Mouse (Mus musculus) CH12.LX (cell line): ENCODE measurements around the gene Cacna1c. TPM values are rescaled to one million over a fixed set of nuclear protein-coding genes. Genes with fewer than 3 reads are reported as not detected.

Experiments
- DNase-seq: peaks from one replicate; pipeline ENCODE4 v3.0.0-alpha.2; 2013; ENCODE audit errors: extremely low read depth
- H3K27ac ChIP-seq: 2 replicates; pipeline ENCODE4 v1.5.1; 2012; ENCODE audit warnings: low read depth, mild to moderate bottlenecking, control low read depth, moderate library complexity; ENCODE audit not compliant: insufficient read depth
- H3K27me3 ChIP-seq: replicated peaks from 2 replicates; pipeline ENCODE3; 2012; ENCODE audit warnings: inconsistent platforms
- H3K36me3 ChIP-seq, 2 experiments: replicated peaks in 1 of 2; 2 replicates each; pipeline versions ENCODE3 to v1.6.1; 2012; ENCODE audit warnings: inconsistent platforms in 1 of 2, low read length in 1 of 2, mild to moderate bottlenecking in 1 of 2, mixed read lengths in 1 of 2, moderate library complexity in 1 of 2; ENCODE audit not compliant: control insufficient read depth in 1 of 2, insufficient read depth in 1 of 2
- H3K4me1 ChIP-seq, 2 experiments: 2 replicates each; pipeline ENCODE4 v1.6.1; 2012; ENCODE audit warnings: inconsistent platforms in 1 of 2, moderate library complexity in 1 of 2; ENCODE audit not compliant: insufficient read depth in 2 of 2, control insufficient read depth in 1 of 2
- H3K4me2 ChIP-seq: 2 replicates; pipeline ENCODE4 v1.6.1; 2012; ENCODE audit warnings: low read depth, mild to moderate bottlenecking, control low read depth; ENCODE audit not compliant: poor library complexity, insufficient read depth, severe bottlenecking
- H3K4me3 ChIP-seq, 3 experiments: fragments of 150-350 bp in 1 of 3; sonication (generic) in 1 of 3; replicated peaks in 1 of 3; 2 replicates each; pipeline versions ENCODE3 to v1.5.1; 2011 to 2012; ENCODE audit warnings: low read depth in 2 of 3, low read length in 2 of 3, mild to moderate bottlenecking in 2 of 3, moderate library complexity in 2 of 3, control low read depth in 1 of 3, improper control_type of control experiment in 1 of 3, inconsistent platforms in 1 of 3, mixed read lengths in 1 of 3; ENCODE audit not compliant: poor library complexity in 1 of 3
- H3K79me2 ChIP-seq: replicated peaks from 2 replicates; pipeline ENCODE4 v1.6.1; 2012; ENCODE audit warnings: mild to moderate bottlenecking, moderate library complexity; ENCODE audit not compliant: control insufficient read depth, poor library complexity, insufficient read depth, severe bottlenecking; ENCODE audit errors: extremely low read depth
- H3K9ac ChIP-seq: 2 replicates; pipeline ENCODE4 v1.6.1; 2012; ENCODE audit warnings: low read depth, mild to moderate bottlenecking, control low read depth, moderate library complexity; ENCODE audit not compliant: insufficient read depth
- H3K9me3 ChIP-seq: replicated peaks from 2 replicates; pipeline ENCODE3; 2012; ENCODE audit warnings: low read length, inconsistent platforms, mixed read lengths
- CHD1 ChIP-seq: IDR thresholded peaks from 2 replicates; pipeline ENCODE4 v1.6.1; 2012; ENCODE audit warnings: low read depth, low read length, improper control_type of control experiment, inconsistent platforms
- CTCF ChIP-seq, 2 experiments: IDR thresholded peaks in 1 of 2; conservative IDR thresholded peaks in 1 of 2; 2 replicates each; pipeline ENCODE4 v1.5.1; 2011 to 2012; ENCODE audit warnings: low read depth in 2 of 2, low read length in 2 of 2, improper control_type of control experiment in 1 of 2, inconsistent platforms in 1 of 2, mild to moderate bottlenecking in 1 of 2, moderate library complexity in 1 of 2
- E2F4 ChIP-seq: IDR thresholded peaks from 2 replicates; pipeline ENCODE4 v1.6.1; 2011; ENCODE audit warnings: low read depth, low read length, improper control_type of control experiment; ENCODE audit not compliant: insufficient replicate concordance
- GABPA ChIP-seq: IDR thresholded peaks from 2 replicates; pipeline ENCODE4 v1.6.1; 2012; ENCODE audit warnings: low read depth, low read length, improper control_type of control experiment, inconsistent platforms; ENCODE audit not compliant: insufficient replicate concordance
- HCFC1 ChIP-seq: IDR thresholded peaks from 2 replicates; pipeline ENCODE4 v1.6.1; 2012; ENCODE audit warnings: low read depth, mild to moderate bottlenecking, inconsistent platforms, low read length, improper control_type of control experiment
- IRF4 ChIP-seq: IDR thresholded peaks from 2 replicates; pipeline ENCODE4 v1.6.1; 2014; ENCODE audit warnings: low read depth, mild to moderate bottlenecking, inconsistent platforms, low read length, improper control_type of control experiment
- JUND ChIP-seq: conservative IDR thresholded peaks from 2 replicates; pipeline ENCODE4 v1.6.1; 2011; ENCODE audit warnings: low read depth, low read length, improper control_type of control experiment
- KAT2A ChIP-seq: IDR thresholded peaks from 2 replicates; pipeline ENCODE4 v1.6.1; 2012; ENCODE audit warnings: low read length, improper control_type of control experiment, inconsistent platforms; ENCODE audit not compliant: insufficient replicate concordance
- MAX ChIP-seq: IDR thresholded peaks from 2 replicates; pipeline ENCODE4 v1.6.1; 2011; ENCODE audit warnings: low read length, improper control_type of control experiment
- MAZ ChIP-seq: IDR thresholded peaks from 2 replicates; pipeline ENCODE4 v1.6.1; 2012; ENCODE audit warnings: low read depth, mild to moderate bottlenecking, inconsistent platforms, low read length, improper control_type of control experiment, moderate library complexity
- MEF2A ChIP-seq: IDR thresholded peaks from 2 replicates; pipeline ENCODE4 v1.6.1; 2014; ENCODE audit warnings: low read depth, mild to moderate bottlenecking, inconsistent platforms, low read length, improper control_type of control experiment, borderline replicate concordance
- MXI1 ChIP-seq: IDR thresholded peaks from 2 replicates; pipeline ENCODE4 v1.6.1; 2011; ENCODE audit warnings: mild to moderate bottlenecking, low read depth, low read length, improper control_type of control experiment
- MYC ChIP-seq: IDR thresholded peaks from 2 replicates; pipeline ENCODE4 v1.6.1; 2011; ENCODE audit warnings: low read depth, mild to moderate bottlenecking, improper control_type of control experiment, low read length
- NELFE ChIP-seq: IDR thresholded peaks from 2 replicates; pipeline ENCODE4 v1.6.1; 2011; ENCODE audit warnings: low read depth, low read length, improper control_type of control experiment
- PAX5 ChIP-seq: IDR thresholded peaks from 2 replicates; pipeline ENCODE4 v1.6.1; 2012; ENCODE audit warnings: low read length, inconsistent platforms, mixed read lengths
- SIN3A ChIP-seq: IDR thresholded peaks from 2 replicates; pipeline ENCODE4 v1.6.1; 2012; ENCODE audit warnings: low read length, improper control_type of control experiment, inconsistent platforms
- SMC3 ChIP-seq: IDR thresholded peaks from 2 replicates; pipeline ENCODE4 v1.6.1; 2011; ENCODE audit warnings: low read depth, low read length, improper control_type of control experiment
- TBP ChIP-seq: conservative IDR thresholded peaks from 2 replicates; pipeline ENCODE4 v1.6.1; 2011; ENCODE audit warnings: low read depth, low read length, improper control_type of control experiment
- UBTF ChIP-seq: IDR thresholded peaks from 2 replicates; pipeline ENCODE4 v1.6.1; 2012; ENCODE audit warnings: low read depth, mild to moderate bottlenecking, inconsistent platforms, low read length, improper control_type of control experiment, moderate library complexity
- ZC3H11A ChIP-seq: IDR thresholded peaks from 2 replicates; pipeline ENCODE4 v1.6.1; 2012; ENCODE audit warnings: low read depth, mild to moderate bottlenecking, inconsistent platforms, low read length, improper control_type of control experiment
- dilution Hi-C: fragments of 300-500 bp; cut with MboI; formaldehyde crosslinking; loops from 2 replicates; pipeline ENCODE4 v1.14.3; 2020; ENCODE audit warnings: low sequenced_read_pairs; ENCODE audit not compliant: extremely low pct_unique_long_range_greater_than_20kb, extremely low pct_ligation_motif_present
- in situ Hi-C: fragments of 300-500 bp; cut with MboI; formaldehyde crosslinking; loops from 3 replicates; pipeline ENCODE4 v1.14.3; 2019; ENCODE audit warnings: low sequenced_read_pairs, low pct_ligation_motif_present, low pct_unique_long_range_greater_than_20kb, mixed read lengths
- polyA plus RNA-seq: library from polyadenylated mRNA; unstranded; fragments of >175 nt; gene quantifications from 2 replicates; pipeline ENCODE4 v1.2.1, GENCODE M21; 2012; ENCODE audit warnings: low read depth; ENCODE audit not compliant: insufficient read length
- total RNA-seq, 2 experiments: library from RNA; depleted of rRNA; stranded (reverse); fragments of 300-350 nt in 1 of 2; fragments of >200 nt in 1 of 2; gene quantifications; 2 replicates each; pipeline ENCODE4 v1.2.3; 2012 to 2014

Cacna1c gene
- total and polyA plus RNA-seq, 3 experiments, result 0.04 TPM; not detected in 2

GRCm38 (mm10) chr6:119022850-119023249 lies 173.4 kb downstream of the Cacna1c start:
- no peak overlapping the region for H3K9ac ChIP-seq
- no peaks in the 10 kb centered on the region for H3K79me2 ChIP-seq
- H3K36me3 ChIP-seq, result no peaks in the 10 kb centered on the region
- H3K4me2 ChIP-seq, result no peak overlapping the region
- no peak overlapping the region for H3K27ac ChIP-seq
- dilution Hi-C loops, result no loop called here
- TF ChIP-seq CTCF (conservative IDR thresholded peaks at IDR 0.05 in 1 of 2, IDR thresholded peaks at IDR 0.05 in 1 of 2; ENCODE audit: low read depth in 2 of 2, low read length in 2 of 2) (peak in 1 of 2 experiments; percentile 73; a peak in 2 of 4 replicates), SMC3 (peak; percentile 54), E2F4 (no peak)
- DNase-seq, result no peak
- H3K4me1 ChIP-seq, result 0 out of 4 replicates have a peak, but pooled peaks cover 0 to 7% of the 10 kb centered on the region in 2 experiments
- H3K27me3 ChIP-seq, result peaks cover 90% of the 10 kb centered on the region
- in situ Hi-C loops, result no loop called here
- H3K4me3 ChIP-seq, result no peak overlapping the region
- no peaks in the 10 kb centered on the region for H3K9me3 ChIP-seq

DNA sequence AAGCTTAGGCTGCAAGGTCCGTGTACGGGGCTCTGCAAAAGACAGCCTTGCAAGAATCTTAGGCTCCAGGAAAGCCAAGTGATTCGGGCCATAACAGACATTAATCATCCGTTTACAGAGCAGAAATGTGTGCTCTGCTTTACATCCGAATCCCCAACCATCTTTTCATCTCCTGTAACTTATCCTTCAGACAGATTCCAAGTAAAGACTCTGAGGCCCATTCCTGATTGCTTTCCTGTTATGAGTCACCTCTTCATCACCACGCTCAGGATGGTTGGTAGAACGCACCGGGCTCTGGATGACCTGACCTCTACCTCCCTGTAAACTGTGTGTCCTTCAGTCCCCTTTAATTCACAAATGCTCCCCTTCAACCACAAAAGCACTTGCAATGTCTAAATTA lies 175.0 kb downstream of the Cacna1c start:
- Histone ChIP-seq H3K9ac (no peak overlapping the region), H3K79me2 (no peaks in the 10 kb centered on the region), H3K4me1 (0 out of 4 replicates have a peak, but pooled peaks cover 0 to 7% of the 10 kb centered on the region in 2 experiments), H3K9me3 (no peaks in the 10 kb centered on the region), H3K27ac (no peak overlapping the region), H3K36me3 (no peaks in the 10 kb centered on the region), H3K4me2 (no peak overlapping the region), H3K27me3 (peaks cover 89% of the 10 kb centered on the region), H3K4me3 (no peak overlapping the region)
- dilution Hi-C loops (no loop called here), in situ Hi-C loops (no loop called here)
- TF ChIP-seq NELFE (no peak), MYC (no peak), JUND (no peak), TBP (no peak), ZC3H11A (no peak), MEF2A (no peak)
- no peak for DNase-seq

DNA sequence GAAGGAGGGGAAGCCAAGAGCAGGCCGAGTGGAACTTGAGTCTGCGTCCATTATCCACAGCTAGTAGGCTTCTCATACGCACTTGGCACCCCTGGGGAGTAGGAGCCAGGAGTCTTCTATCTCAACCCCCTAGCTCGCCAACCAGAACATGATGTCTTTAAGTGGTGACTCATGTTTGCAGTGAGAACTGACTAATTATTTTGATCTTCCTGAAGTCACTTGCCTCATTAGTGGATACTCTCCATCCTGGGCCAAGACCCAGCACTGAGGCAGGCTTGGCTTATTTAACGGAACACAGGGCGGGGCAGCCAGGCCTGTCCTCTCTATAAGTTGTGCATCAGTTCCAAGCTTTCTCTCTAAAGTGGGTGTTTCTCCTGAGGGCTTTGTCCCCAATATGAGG lies 177.3 kb downstream of the Cacna1c start:
- in situ Hi-C loops, result no loop called here
- Histone ChIP-seq H3K9ac (no peak overlapping the region), H3K27ac (no peak overlapping the region), H3K79me2 (no peaks in the 10 kb centered on the region), H3K4me1 (0 out of 4 replicates have a peak, but pooled peaks cover 0 to 7% of the 10 kb centered on the region in 2 experiments), H3K4me2 (no peak overlapping the region), H3K36me3 (no peaks in the 10 kb centered on the region), H3K4me3 (no peak overlapping the region), H3K27me3 (peaks cover 80% of the 10 kb centered on the region), H3K9me3 (no peaks in the 10 kb centered on the region)
- no peak for TF ChIP-seq IRF4
- no peak for TF ChIP-seq CHD1
- no peak for TF ChIP-seq E2F4
- no peak for TF ChIP-seq UBTF
- TF ChIP-seq MAZ, result no peak
- TF ChIP-seq MXI1, result no peak
- TF ChIP-seq PAX5, result no peak
- no peak for TF ChIP-seq KAT2A
- no peak for TF ChIP-seq MAX
- no peak for TF ChIP-seq SMC3
- no peak for TF ChIP-seq GABPA
- no peak for TF ChIP-seq ZC3H11A
- TF ChIP-seq HCFC1, result no peak
- no peak for TF ChIP-seq SIN3A
- no peak for DNase-seq
- dilution Hi-C loops, result no loop called here
